Mouse (Mus musculus) MEL-GATA-1-ER (cell line): Measurements from ENCODE around the gene Mindy3.
"Not testable (repeated sequence)": the region's sequence is repeated elsewhere in the genome, so short reads cannot be mapped to it uniquely, and the experiment has no call there.

Experiments used
- DNase-seq: peaks from one replicate; pipeline ENCODE4 v3.0.0-alpha.2; 2012; ENCODE audit warnings: low read depth; ENCODE audit errors: extremely low read depth

The Mindy3 gene

DNA sequence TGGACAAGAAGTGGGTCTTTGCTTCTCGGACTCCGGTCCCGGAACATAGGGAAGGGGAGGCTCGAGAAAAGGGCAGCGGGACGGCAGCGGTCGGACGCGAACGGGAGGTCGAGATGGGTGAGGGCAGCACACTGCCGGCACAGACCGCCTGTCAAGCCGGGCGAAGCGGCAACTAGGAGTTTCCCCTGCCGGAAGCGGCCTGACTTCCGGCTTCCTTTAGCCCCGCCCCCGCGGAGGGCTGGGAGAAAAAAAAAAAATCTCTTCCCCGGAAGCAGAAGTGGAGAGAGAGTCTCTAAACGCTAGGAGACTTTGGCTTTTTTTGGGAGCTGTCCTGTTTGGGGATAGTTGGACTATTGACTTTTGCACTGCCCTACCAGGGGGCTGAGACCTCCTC, at the start of gene Mindy3:
Gene Mindy3 (minus strand): TSS at position 209 of the 394 bp plus-strand sequence.
- DNase-seq: peak; percentile 57

DNA sequence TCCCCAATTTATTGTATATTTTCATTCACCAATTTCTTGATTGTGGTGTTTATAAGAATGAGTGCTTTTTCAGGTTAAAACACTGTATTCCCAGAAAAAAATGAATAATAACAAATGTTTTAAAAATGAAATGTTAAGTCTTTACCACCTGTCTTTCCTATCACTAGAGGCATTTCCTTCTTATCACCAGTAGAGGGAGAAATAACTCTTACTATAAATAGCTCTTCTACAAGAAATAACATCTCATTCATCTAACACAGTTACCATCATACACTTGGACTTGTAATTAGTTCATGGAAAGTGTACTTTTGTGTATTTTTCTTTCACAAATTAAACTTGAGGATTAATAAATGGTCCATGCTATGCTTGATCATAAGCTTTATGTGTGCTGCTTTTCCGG, 40.5 kb upstream of the Mindy3 start:
- DNase-seq: no peak

DNA sequence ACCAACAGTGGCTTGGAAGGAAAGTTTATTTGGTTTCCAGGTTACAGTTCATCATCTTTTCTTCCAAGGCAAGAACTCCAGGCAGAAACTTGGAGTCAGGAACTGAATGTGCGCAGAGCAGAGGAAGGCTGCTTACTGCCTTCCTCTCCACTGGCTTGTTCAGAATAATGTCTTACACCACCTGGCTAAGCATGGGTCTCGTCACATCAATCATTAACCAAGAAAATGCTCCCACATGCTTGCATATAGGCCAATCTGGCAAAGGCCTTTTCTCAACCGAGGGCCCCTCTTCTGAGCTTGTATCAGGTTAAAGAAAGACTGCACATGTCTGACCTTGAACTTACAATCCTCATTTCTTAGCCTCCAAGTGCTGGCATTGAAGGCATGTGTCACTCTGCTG, 30.8 kb upstream of the Mindy3 start:
- no peak for DNase-seq

DNA sequence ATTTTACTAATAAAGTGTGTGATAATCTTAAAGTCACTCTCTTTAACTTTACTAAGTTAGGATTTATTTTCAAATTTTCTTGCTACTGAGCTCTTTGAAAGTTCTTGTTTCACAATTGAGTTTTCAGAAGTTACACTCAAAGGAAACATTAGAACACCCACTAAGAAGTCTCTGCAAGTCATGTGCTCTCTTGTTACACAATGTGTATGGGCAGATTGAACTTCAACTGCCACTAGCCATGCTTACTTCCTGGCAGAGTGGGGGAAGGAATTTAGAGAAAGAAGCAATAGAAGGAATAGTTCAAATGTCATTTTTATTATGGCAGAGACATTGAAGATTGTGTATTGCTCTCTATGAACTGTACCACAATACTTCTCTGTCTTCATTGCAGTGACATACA, 20.9 kb upstream of the Mindy3 start:
- DNase-seq: no peak

DNA sequence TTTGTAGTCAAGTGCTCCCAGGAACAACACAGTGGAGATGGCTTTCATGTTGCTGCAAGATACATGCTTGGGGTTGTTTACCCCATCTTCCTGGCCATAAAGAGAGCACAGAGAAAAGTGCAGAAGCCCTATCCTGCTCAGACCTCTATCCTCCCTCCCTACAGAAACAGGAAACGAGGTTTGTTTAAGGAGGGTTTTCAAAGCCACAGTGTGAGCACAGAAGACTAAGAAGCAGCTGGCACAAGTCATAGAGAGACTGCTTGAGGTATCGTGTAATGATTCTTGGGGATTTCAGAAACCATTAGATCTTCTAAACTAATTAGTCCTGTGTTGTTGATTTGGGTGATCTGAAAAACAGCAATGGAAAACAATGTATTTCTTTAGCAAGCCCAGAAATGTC, 20.3 kb upstream of the Mindy3 start:
- DNase-seq: no peak

DNA sequence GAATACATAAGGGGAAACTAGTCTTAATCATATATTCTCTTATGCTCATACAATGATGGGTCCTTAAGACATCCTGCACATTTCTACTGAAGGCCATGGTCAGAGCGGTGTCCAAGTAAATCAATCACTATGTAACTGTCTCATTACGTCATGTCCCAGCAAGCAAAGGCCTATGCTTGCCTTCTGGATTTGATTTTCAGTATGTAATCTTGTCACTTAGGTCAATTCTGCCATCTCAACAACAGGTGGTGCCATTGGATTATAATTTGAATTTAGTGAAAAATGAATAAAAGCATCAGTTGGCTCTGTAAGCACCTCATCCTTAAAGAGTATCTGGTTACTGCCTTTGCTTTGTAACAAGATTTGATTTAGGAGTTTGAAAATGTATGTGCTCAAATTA, 18.9 kb upstream of the Mindy3 start:
- DNase-seq: no peak

DNA sequence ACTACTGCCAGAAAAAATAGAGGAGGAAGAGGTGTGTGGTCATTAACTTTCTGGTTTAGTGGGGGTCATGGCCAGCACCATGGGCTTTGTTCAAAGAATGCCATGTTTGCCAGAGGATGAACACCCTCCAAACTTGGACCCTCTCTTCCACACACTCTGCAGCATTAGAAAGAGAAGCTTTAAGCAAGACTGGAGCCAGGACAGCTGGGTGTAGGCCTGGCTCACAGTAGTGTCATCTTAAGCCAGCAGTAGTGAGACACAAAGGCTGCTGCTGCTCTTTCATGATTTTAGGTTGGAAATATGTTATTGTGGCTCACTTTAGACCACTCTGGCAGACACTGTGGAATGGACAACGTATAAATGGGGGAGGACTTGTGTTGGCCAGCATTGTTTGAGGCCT, 12.8 kb upstream of the Mindy3 start:
- DNase-seq: no peak

DNA sequence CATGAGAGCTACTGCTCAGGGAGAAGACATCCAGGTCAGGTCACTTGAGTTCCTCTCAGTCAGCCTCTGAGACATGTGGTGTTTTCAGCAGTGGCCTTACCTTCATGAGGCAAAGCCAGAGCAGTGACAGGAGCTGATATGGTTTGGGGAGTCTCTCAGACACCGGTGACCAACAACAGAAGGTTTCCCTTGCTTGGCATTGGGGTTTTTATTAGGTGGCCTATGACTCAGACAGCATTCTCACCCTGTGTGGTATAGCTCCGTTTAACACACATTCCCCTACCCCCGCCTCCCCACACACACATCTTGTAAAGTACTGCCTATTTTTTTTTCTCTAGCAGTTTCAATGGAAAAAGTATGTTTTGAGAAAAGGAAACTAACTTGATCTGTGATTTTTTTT, 5.1 kb upstream of the Mindy3 start:
- no peak for DNase-seq

DNA sequence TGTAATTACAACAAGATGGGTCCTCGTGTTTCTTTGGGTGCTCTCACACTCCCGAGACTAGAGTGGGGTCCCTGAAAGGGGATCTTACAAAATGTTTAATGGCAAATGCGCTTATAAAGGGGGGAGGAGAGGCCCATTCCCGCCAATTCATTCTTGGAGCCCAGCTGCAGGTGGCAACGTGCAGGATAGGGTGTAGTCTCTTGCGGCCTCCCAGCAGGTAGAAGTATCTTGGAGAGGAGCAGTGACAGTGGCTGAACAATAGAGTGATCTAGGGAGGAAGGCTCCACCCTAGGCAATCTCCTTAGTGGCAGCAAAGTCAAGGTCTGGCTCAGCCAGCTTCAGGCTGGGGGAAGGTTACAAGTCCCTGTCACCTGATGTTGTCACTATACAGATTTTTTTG, 4.2 kb upstream of the Mindy3 start:
- not testable (repeated sequence) for DNase-seq

DNA sequence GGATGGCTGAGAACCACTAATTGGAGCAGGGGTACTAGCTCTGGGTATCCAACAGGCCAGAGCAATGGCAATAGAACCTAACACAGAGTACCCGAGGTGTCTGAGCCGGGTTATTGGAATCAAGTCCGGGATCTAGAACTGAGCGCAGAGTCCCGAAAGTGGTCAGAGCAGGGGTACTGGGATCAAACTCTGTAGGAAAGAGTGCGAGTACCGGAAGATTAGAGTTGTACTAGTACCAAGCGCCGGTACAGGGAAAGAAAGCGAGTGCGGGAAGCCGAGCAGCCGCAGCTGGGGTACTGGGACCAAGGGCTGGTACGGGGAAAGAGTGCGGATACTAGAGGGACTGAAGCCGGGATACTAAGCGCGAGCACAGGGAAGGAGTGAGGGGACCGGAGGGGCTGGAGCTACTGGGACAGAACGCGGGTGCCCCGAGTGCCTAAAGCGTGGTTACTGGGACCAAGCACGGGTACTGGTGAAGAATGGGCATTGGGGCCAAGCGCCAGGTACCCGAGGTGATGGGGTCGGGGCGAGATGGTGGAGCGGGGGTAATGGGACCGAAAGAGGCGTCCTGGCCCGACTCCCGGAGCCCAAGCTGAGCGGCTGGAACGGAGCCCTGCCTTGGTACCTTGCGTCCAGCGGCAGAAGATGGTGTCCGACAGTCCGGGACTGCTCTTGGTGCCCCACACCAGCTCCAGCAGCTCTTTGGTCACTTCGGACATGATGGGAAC, 572 bp downstream of the Mindy3 start:
- DNase-seq: no peak

DNA sequence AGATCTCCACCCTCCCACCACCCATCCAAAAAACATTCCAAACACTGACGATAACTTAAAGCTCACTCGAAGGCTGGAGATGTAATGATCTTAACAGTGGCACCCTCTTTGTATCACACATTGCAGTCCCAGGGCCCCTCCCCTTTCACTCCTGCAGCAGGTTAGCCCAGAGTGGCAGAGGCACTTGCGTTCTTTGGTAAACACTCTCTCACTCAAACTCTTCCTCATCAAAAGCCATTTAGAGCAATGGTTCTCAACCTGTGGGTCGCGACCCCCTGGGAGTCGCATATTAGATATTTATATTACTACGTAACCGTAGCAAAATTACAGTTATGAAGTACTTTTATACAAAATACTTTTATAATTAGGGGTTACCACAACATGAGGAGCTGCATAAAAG, 1.1 kb downstream of the Mindy3 start:
- peak; percentile 12 for DNase-seq

DNA sequence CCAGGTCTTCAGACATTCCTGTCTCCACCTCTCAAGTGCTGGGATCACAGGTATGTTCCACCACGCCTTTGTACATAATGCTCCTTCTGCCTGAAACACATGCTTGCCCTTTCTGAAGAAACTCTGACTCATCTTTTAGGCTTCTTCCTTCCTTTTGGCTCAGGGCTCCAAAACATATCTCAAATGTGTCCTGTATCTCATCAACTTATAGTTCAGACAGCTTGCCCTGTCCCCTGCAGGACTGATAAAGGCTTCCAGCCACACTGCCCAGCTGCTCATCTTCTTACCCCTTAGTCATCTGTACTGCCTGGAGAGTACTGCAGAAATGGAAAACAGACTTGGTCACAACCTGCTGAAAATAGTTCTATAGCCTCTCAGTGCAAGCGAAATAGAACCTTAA, 7.0 kb downstream of the Mindy3 start:
- DNase-seq: peak; percentile 17

DNA sequence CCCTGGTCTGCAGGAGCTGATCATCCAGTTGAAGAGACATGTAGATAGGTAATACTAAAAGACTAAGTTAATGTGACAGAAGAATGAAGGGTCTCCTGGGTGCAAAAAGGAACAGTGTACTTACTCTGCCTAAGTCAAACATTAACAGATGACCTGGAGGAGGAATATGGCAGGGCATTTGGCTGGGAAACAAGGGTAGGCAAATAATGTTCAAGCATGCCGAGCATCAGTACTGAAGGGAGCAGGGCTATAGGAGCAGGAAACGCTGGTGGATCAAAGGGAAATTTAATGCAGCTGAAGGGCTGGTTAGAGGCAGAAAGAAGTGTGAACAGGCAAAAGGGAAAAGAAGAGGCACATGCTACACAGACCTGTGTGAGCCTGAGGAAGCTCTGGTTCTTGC, 8.1 kb downstream of the Mindy3 start:
- no peak for DNase-seq

DNA sequence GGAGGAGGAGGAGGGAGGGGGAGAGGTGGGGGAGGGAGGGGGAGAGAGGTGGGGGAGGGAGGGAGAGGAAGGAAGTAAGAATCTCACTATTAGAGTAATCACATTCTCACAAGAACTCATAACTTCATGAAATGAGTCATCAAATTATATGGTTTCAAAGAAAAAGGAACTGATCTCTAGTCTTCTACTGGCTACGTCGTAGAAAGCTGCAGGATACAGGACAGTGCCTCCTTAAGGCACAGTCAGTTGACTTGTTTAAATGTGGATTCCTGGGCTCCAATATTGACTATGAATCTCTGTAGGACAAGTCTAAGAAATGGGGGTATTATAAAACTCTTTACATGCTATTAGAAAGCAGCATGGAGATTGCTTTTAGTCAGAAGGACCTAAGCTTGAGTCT, 12.5 kb downstream of the Mindy3 start:
- peak; percentile 72 for DNase-seq

DNA sequence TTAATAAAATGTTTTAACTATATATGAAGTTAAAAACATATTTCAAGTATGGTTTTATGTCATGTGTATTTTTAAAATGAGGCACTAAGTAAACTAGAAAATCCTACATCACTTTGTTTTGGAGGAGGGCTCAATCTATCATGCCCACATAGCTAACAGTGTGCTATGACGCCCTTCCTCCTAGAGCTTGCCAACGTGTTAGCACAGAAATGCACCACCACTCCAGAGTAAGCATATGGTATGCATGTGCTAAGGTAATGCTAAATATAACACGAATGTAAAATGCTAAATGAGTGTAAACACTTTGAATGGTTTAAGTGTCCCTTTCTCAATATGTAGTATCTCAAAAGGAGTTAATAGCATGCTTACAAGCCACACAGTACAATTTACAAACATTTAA, 16.8 kb downstream of the Mindy3 start:
- DNase-seq: no peak

DNA sequence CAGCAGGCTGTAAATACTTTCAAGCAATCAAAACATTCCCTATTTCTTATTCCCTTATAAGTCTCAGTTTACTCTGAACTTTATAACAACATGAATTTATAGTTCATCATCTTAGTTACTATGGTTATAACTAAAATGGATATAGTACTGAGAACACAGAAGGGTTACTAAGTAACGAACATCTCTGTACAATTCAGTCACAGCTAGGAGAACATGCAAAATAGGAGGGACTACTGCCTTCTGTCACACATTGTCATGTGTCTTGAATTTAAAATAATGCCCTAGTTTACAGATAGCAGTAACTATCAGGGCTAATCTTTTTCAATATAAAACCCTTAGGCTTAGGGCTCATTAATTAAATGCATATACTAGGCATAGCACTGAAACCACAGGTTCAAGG, 18.1 kb downstream of the Mindy3 start:
- no peak for DNase-seq

DNA sequence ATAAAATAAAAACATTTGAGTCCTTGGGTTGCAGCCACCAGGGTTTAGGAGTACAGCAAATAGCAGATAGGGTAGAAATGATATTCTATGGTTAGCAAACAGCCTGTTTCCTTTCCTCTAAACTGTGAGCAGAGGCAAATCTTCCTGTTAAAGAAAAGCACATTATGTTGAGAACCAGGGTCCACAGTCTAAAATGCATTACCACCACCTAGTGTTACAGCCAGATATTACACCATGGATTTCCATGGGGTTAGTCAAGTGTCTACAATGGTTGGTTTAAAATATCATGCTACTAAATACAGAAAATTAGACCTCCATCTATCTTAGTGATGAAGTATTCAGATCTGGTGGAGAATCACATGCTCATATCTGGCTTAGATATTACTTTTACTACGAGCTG, 30.2 kb downstream of the Mindy3 start:
- peak; percentile 44 for DNase-seq

DNA sequence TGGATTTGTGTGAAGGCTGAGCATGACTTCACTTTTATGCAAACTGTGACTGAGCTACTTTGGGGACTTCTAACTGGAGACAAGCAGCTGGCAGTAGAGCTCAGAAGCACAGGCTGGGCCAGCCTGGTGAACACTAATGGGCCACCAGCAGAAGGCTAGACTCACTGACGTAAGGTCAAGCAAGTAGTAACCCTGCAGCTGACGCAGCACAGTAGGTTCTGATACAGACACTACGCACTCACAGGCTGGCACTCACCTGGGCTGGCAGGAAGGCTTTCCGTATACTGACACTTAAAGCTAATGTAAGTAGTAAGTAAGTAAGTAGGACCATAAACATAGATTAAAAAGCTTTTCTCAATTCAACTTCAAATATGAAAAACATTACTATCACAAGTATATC, 30.7 kb downstream of the Mindy3 start:
- DNase-seq: no peak

DNA sequence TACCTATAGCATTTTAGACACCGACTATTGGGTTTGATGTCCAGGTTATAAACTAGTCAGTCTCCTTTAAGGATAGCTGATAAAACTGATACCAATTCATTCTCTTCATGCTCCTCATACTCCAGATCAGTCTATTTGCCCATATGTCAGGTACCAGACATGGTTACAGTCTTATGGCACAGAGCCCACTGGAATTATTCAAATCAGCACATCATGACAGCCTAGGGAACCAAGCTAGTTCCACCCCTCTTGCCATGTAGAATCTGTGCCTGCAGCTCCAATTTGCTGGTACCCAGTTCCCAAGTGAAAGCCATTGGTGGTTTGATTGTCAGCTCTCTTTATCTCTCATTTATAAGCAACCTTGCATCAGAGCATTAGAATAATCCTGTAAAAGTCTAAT, 34.9 kb downstream of the Mindy3 start:
- no peak for DNase-seq

DNA sequence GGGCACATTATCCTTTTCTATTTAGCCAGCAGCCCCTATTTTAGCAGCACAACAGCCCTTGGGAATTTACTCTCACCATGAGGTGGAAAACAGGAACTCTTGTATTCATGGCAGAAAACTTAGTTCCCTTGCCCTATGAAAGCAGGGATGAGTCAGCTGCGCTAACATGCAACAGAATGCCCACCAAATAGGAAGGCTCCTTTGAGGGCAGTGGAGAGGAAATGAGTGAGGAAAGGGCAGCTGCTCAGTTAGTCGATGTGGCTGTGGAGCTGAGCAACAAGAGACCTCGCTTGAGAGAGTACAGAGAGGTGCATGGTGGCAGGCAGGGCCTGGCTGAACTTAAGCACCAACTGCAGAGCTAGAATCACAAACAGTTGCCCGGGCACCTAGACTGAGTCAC, 36.6 kb downstream of the Mindy3 start:
- DNase-seq: no peak

DNA sequence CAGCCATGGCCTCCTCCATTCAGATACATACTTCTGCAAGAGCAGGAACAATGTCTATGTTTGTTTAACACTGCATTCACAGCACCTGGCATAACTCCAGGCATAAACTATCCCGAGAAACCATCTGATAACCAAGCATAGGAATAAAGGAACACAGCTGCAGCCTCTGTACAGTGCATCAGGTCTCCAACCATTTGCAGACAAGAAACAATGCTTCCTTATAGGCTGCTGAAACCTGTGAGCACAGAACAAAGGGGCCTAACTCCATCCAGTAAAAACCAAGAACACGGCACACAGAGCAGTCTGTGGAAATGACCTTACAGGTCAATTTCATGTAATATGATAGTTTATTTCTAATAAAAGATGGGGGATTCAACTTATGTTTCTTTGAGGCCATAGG, 39.0 kb downstream of the Mindy3 start:
- no peak for DNase-seq

DNA sequence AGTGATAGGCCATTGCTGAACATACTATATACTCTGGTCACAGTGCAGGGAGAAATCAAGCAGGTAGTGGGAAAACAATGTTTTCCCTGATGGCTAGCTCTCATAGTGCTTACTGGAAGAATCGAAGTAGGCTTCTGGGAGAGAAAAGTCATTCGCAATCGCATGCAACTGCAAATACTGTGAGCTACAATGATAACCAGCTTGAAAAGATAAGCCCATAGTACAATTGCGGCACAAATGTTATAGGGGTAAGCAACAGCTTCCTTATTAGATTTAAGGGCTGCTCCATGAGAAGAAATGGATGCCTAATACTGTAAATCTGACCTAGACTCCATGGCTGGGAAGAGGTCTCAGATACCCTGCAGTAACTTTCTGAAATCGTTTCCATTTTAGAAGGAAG, 40.7 kb downstream of the Mindy3 start:
- DNase-seq: no peak

DNA sequence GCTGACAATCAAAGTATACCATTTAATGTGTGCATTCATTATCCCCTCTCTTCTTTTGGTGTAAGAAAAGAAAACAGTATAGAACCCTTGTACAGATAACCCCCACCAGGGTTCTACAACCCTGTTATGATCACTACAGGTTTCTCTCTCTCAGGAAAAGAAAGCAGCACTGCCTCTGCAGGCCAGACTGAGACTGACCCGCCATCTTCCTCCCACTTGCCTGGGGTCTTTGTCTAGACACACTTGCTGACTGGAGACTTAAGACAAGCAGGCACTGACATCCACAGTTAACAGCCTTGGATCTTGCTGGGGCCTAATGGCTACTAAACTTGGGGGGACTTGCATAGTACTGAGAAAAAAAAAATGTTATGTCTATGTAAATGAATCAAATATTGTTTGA, 42.2 kb downstream of the Mindy3 start:
- DNase-seq: no peak

DNA sequence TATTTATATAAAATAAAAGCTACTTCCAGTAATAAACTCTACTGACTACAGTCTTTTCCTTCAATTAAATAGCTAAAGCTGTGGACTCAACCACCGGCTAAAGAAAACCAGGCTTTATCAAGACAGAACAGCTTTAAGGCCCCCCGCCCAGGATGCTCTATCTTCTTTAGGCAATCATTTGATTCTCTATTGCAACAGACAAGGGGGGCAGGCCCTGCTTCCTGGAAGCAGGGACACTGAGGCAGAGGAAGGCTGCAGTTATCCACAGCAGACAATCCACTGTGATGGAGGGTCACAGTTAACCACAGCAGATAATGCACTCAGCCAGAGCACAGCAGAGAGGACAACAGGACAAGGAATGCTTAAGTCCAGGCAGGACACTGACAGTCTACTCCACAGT, 46.4 kb downstream of the Mindy3 start:
- peak; percentile 66 for DNase-seq
